Mouse (Mus musculus) CH12F3 (cell line): ENCODE results near the gene Hlcs.

Source experiments
- in situ Hi-C: fragments of 300-500 bp; cut with MboI; formaldehyde crosslinking; loops from 2 replicates; pipeline ENCODE4 v1.14.3; 2020; ENCODE audit warnings: low sequenced_read_pairs

Gene Hlcs

DNA sequence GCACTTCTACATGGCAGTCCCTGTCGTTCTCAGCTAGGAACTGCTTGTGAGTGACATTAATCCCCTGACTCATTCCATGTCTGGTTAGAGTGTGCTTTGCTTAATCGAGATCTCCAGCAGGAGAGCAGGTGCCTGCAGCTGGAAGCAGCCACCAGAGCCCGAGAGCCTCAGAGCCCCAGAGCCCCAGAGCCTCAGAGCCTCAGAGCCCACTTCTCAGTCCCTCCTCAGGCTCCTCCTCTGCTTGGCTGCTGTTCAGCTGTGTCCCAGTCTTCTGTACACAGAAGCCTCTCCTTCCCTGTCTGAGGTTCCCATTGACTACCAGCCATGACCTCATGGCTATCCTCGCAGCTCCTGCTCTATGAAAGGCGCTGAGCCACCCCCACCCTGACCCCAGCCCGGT is 196.0 kb downstream of the Hlcs start:
- in situ Hi-C loops: no loop called here

DNA sequence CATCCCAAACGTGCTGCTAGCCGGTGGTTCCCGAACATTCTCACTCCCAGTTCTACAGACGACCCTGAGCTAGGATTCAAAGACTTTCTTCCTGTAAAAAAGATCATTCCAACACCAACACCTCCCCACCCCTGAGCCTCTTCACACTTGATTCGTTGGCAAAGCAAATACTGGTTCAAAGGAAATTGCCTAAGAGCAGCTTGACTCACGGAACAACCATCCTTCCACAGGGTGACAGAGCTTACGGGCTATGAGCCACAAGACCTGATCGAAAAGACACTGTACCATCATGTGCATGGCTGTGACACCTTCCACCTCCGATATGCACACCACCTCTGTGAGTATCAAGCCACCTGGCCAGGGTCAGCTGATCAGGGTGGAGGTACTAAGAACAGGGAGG is 198.7 kb downstream of the Hlcs start:
- in situ Hi-C loops: no loop called here

DNA sequence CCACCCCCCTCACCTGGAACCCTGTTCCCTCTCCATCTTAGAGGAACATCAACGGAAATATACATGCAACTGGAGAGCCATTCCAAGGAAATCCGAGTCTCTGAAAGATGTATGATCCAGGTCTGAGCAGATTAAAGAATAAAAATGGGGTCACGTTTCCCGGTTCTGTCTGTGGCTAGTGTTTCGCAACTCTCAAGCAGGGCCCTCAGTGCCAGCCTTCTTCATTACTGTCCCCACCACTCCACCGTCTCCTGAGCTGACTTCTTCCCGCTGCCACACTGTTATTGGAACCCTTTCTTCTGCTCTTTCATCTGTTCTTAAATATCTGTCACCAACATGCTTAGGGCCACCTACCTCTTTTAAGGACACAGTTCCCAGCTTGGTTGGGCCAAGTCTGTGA is 200.2 kb downstream of the Hlcs start:
- in situ Hi-C loops: no loop called here

DNA sequence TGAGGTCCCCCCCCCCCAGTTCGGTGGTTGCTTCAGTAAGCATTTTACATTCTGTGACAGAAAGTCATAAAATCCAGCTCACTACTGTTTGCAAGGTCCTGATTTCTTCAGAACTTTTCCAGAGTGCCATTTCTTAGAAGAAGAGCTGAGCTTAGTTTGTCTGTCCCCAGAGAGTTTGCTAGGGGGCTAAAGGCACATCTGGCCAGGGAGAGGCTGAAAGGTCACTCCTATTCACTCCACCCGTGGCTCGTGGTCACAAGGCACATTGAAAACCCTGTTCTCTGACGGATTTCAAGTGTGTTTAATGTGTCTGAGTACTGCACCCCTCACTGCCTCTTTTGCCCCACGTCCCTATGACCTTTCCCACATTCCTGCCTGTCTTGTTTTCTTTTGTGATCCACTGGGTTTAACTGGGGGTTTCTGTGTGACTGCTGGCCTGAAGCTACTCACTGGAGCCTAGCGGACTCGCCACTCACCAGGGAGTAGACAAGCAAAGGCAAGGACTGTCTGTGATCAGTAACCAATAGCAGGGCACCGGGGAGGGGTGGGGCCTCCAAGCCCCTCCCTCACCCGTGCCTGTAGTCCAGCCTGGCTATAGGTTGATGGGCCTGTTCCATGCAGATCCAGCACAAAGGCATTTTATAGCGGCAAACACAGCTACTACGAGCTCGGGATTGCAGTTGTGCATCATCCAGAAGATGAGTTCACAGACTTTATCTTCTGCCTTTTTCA is 215.5 kb downstream of the Hlcs start:
- in situ Hi-C loops: no loop called here

DNA sequence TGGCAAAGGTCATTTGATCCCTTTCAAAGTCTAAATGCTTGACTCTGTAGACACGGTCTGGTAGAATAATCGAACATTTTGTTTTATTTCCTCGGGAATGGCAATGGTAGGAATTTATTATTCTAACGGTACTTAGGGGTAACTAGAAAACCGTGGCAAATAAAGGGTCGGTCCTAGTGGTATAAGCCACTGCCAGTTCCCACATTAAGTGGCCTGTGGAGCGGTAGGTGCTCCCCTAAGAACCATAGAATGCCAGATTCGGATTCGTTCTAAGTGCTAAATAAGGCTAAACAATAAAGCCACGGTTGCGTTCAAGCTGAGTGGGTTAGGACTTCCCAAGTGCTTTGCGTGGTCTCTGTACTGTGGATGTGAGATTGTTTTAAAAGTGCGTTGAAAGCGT is 216.9 kb downstream of the Hlcs start:
- in situ Hi-C loops: no loop called here

DNA sequence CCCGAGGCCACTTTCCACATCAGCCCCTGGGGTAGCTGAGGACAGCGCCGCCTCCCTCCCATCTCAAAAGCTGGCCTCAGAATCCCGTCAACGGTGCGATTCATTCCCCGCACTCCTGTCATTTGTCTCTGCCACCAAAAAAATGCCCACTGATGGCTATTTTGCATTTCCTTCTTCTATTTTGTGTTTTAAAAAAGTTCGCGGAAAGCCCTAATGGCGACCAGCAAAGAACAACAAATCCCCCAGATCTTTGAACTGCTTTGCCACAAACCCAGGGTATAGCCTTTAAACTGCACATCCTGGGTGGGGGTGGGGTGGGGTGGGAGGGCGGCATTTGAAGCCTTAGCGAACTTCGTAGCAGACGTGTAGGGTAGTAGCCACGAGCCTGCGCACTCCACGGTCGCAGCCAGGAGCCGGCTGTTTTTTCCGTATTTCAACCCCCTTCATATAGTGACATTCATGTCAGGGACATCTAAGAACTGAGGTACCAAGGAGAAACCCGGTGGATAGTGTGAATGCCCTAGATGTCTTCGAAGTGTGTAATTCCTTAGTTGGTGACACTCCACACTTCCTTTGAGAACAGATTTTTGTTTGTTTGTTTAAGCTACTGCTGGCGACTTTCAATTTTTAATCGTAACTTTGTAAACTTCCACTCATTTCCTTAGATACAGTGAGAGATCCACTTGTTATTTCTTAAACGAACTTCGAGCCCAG is 218.1 kb downstream of the Hlcs start:
- in situ Hi-C loops: no loop called here

DNA sequence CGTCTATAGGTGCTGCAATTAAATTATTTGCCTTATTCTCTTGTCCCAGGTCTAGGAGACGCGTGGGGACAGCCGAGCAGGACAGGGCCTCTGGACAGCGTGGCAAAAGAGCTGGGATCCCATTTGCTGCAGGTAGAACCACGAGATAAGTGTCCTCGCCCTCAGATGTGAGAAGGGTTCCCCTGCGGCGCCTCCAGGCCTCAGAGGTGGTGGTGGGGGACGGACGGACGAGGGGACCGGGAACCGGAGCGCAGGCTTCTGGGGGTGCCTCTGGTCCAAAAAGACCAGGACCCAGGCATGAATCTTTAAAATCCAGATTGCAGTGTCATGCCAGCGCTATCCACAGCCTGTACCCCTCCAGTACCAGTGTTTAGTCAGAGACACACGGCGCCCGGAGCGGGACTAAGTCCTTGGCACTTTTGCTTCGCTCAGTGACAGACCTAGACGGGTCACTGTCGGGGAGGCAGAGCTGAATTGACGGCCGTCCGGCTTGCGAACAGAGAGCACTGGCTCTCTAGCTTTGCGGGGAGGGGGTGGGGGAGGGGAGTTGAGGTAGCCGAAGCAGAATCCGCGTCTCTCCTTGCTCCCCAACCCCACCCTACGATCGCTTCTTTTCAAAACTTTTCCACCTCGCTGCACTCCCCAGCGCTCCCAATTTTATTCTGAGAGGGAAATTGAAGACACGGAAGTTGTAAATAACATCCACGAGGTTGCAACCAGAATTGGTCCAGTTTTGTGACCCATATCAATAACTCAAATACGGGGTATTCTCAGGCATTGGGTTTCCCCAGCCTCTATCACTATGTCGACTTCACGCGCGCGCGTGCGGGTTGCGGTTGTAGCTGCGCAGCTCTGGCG is 218.9 kb downstream of the Hlcs start:
- in situ Hi-C loops: no loop called here

DNA sequence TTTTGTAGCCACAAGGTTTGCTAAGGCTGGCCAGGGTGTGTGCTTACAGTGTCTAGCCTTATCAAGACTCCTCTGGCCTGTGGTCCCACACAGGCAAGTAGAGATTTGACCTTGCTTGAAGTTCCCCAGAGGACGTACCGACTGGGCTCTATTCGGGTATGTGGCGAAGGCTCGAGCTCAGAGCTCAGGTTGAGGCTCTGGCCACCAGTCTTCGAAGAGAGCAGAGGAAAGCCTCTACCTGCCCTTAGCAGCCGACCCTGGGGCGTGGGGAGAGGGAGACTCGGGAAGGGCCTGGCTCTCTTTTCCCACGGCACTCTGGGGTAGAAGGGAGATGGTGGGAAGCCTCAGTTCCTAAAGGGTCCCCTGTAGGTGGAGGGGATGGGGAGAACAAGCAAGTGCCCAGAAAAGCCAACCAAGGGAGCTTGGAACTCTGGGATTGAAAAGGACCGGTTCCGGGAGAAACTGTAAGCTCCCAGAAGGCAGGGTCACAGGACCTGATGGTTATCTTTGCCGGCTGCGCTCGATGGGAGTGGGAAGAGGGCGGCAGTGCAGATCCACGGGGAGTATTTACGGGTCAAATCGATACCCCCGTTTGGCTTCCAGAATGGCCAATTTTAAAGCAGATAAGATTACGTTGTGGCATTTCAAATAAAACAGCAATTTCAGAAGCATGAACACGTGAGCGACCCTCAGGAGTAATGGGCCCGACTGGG is 220.1 kb downstream of the Hlcs start:
- in situ Hi-C loops: no loop called here

DNA sequence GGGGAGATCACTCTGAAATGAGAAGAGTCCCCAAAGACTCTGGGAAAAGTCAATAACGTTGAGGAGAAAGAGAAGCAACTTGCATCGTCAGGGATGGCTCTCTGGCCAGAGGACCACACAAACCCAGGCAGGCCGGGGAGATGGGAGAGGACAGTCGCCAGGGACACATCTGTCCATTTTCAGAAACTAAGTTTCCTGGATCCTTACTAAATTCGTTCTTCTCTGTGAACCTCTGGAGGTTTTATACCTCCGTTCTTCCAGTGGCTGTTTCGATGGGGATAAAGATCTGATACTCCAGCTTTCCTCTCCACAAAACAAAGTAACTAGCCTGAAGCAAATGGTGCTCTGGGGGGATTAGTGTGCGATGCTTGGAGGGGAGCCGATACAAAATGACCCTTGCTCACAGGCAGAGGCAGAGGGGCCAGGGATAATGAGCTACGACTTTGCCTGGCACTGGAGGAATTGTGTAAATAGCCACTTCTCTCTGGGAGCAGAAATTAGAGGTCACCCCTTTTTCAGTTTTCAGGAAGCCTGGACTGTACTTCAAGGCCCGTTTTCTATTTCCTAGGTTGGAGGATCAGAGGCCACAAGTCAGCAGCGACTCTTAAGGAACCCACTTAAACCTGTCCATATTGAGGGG is 220.7 kb downstream of the Hlcs start:
- in situ Hi-C loops: no loop called here

DNA sequence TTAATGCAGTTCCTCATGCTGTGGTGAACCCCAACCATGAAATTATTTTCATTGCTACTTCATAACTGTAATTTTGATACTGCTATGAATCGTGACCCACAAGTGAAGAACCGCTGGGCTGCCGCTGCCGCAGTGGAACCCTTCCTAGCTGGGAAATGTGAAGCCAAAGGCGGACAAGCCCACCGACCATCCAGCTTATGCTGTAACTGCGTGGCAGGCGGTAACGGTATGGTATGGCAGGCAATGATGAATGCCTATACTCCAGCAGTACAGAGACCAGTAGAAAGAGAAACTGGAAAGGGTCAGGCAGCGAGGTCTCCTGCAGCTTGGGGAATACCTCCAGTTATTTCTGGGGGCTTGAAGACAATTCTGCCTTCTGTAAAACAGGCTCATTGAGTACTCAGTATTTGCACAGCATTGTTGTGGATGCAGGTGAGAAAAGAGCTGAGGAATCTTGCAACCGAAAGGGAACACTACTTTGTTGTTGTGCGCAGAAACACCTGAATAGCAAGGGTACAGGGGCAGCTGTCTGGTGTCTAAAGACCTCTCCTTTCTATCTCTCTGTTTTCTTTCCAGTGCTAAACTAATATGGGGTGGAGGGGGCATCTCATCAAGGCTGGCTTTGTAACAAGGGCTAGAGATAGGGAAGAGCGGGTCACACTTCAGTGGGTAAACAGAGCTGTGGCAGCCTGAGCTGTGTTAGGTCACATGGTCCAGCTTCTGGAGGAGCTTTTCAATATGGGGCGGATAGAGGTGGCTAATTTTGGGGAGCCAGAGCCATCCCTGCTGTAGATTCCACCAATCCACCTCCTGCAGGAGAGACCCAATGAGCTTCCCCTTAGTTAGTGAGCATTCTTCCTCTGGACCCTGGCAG is 224.3 kb downstream of the Hlcs start:
- in situ Hi-C loops: no loop called here

DNA sequence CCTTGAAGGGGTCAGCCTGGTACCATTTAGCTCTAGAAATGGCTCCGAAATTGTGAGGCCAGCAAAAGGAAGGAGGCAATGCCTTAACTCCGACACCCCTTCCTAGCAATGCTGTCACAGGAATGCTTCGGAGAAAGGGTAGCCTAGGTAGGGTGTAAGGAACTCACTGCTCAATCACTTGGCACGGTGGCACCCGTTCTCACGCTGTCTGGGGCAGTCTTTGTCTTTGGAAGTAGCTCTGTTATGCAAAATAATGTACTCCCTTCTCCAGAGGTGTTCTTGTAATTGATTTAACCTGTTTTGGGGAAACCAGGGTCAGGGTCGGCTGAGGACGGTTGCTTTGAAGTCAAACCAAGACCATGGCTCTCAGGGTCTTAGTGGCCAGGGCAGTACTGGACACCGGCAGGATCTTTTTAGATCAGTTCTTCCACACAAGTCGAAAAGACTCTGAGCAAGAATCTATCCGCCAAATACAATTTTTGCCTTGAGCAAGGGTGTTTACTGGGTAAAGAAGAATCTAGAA is 225.1 kb downstream of the Hlcs start:
- in situ Hi-C loops: no loop called here

DNA sequence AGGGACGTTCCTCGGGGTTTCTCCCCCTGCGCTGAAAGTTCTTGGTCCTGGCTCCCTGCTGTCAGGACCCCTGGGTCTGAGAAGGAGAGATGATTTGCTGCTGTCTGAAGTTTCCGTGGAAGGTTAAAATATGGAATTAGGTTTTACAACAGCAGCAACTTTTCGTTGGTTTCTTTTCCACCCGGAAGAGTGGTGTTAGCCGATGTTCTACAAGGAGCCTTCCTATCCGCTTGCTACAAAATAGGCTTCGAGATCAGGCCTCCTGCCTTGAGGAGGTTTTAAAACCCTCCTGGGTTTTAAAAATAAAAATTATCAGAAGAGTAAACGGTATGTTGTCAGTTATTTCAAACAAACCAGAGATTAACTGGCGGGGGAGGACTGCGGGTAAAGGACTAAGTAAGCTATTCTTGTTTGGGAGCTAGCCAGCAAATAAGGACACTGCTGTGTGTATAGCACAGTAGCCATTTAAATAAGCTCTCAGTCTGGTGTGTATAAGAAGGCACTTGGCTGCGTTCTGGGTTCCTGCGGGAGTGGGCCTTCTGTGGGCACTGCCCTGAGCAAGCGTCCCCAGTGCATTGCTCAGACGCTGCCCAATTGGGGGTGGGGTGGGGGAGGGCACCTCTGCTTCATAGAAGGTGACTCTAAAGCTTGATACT is 225.7 kb downstream of the Hlcs start:
- in situ Hi-C loops: no loop called here

DNA sequence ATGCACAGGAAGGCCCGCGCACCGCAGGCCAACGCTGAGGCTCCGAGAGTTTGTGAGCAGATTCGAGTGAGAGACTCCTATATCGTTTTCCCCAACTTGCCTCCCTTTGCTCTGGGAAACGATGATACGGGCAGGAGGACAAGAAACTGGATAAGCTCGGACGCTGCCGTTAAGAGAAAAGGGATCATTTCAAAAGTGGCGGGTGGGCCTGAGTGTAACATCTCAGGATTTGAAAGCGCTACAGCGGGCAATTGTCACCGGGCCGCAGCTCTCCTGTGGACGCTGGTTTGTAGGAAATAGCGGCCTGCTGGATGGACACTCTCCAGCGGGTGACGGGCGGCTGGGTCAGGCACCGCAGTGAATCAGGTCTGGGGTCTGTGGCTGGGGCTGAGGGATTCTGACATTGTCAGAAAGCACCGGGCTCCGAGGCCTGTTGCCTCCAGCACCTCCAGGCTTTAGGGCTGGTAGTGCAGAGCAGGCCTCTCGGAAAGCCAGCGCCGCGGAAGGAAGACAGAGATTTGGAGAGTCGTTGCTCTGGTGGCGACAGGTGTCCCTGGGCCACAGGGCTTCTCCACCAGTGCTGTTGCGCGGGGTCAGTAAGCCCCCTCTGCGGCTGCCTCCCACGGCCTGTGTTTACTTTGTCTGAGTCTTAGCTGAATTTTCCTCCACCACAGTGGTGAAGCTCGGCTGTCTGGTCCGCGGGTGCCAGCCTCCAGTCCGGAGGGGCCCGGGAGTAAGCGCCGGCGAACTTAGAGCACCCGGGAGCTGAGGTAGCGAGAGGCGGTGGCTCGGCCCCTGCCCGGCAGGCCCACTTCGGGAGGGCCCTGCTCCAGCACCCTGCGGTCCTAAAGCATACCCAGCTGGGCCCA is 226.4 kb downstream of the Hlcs start:
- in situ Hi-C loops: no loop called here

DNA sequence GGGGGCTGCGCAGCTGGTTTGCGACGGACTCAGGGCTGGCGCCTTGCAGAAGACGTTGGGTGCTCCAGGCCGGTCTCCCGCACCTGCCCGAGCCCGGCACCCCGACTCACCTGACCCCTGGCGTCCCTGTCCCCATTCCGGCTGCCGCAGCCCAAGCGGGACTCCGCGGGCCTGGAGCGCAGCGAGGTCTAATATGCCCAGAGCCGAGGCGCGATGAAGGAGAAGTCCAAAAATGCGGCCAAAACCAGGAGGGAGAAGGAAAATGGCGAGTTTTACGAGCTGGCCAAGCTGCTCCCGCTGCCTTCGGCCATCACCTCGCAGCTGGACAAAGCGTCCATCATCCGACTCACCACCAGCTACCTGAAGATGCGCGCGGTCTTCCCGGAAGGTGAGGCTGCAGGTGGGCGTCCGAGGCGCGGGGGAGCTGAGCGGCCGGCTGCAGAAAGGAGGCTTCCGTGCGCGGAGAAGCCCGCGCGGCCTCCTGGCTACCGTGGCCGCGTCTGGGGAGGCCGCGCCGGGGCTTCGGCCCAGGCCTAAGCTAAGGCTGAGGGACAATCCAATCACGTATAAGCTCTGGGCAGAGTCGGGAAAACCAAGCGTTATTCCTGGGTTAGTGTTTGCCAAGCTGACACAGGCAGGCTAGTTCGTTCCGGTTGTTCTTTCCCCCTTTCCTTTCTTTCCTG is 227.6 kb downstream of the Hlcs start:
- in situ Hi-C loops: no loop called here

DNA sequence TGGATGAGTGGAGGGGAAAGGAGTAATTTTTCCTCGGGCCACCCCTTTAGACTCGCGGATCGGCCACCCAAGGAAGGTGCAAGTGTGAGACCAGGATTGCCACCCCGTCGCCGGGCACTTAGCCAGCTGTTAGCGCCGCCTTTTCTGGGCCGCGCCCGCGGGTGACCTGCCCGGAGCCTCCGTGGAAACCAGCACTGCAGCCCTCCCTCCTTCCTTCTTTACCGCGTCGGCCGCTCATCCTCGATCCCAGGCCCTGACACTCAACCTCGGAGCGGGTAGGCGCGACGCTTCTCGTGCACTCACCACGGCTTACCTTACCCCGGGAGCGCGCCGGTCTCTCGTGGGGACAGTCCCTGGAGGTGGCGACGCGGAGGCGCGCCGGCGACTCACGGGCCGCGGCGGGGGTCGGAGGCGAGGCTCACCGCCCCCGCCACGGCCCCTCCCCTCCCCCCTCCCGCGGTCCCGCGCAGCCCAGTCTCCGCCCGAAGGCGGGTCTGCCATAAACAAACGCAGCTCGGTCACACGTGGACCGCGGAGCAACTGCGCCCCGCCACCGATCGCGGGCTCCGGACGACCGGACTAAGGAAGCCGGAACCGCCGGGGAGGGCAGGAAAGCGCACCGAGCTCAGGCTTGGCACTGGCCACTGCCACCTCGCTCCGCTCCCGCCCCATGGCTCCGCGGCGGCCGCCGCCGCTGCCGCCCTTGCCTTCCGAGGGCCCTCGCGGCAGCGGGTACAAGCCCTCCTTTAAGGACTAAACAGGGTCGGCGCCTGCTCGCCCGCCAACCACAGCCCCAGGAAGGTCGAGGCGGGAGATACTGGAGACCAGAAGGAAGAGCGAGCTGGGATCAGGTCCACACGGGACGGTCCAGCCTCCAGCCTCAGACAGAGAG is 228.4 kb downstream of the Hlcs start, which contains the start of gene Sim2:
Gene Sim2, plus strand, starts transcription at position 221 of the 892 bp plus-strand sequence.
- in situ Hi-C loops: no loop called here

DNA sequence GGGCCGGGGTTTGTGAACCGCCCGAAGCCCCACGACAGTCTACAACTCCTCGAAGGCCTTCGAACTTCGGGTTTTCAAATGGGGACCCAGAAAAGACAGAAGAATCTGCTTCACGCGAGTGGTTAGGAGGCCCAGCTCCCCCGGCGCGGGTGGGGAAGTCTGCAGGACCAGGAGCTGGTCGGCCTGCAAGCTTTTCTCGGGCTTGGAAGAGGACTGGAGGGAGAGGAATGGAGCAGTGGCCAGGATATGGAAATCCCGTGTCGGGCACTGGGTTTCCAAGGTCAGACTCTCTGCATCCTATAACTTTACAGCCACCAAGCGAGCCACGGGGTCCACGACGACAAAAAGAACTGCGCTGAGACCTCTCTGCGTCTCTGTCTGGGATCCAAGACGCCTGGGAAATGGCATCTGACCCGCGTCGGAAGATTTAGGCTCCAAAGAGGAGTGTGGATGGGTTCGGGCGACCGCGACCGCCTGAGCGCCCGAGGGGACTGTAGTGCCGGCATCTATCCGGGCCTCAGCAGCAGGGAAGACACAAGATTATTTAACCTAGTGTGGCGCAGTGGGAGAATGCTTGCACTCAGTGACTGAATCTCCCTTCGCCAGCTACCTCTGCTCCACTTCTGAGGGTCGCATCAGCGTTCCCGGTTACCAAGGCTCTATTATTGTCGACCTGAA is 229.4 kb downstream of the Hlcs start:
- in situ Hi-C loops: no loop called here
